In the genomic region with DNA sequence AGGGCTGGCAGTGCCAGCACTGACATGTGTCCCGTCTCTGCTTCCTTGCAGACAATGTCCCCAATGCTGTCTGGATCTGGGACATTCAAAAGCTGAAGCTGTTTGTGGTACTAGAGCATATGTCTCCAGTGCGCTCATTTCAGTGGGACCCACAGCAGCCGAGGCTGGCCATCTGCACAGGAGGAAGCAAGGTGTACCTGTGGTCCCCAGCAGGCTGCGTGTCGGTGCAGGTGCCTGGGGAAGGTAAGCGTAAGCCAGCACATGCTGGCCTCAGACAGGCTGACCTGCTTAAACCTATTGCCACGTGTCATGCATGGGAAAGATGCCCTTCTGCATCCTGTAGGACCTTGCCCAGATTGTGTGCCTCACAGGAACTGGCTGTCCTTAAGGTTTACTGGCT, we compare ENCODE assay signal across 28 mouse cellular contexts. TPM values are rescaled to one million over a fixed set of nuclear protein-coding genes. Genes with fewer than 3 reads are reported as not detected.
"Had no signal": no experiment of that assay in that cellular context is flagged by ENCODE, and none has a peak within 500 bp of the region (broad histone marks: within the 10 kb centered on the region; RNA-seq: fewer than 3 reads in every experiment).

No protein-coding gene starts in this region.

- H3K9me3 ChIP-seq: heart, embryonic 13.5 days; heart, embryonic 15.5 days; hindbrain, embryonic 13.5 days; hindbrain, embryonic 15.5 days; limb, embryonic 13.5 days; limb, embryonic 15.5 days; liver, embryonic 12.5 days had no signal

- DNase-seq: gastrocnemius, postnatal 14 days; gastrocnemius, postnatal 36 days; heart, adult 11 months; heart, adult 2 months; heart, postnatal 14 days; heart, postnatal 36 days; kidney, adult 11 months; kidney, adult 8-10 months; kidney, postnatal 10 days; kidney, postnatal 36 days; layer of hippocampus, adult 9-11 months; layer of hippocampus, postnatal 36 days; left cerebral cortex, postnatal 4 days had no signal

- H3K4me3 ChIP-seq: heart, adult 2 months; heart, embryonic 13.5 days; heart, embryonic 15.5 days; hindbrain, embryonic 13.5 days; hindbrain, embryonic 15.5 days; limb, embryonic 13.5 days; limb, embryonic 15.5 days; liver, embryonic 12.5 days had no signal

- H3K27ac ChIP-seq: heart, adult 2 months; heart, embryonic 13.5 days; heart, embryonic 15.5 days; hindbrain, embryonic 13.5 days; hindbrain, embryonic 15.5 days; hindbrain, postnatal 0 days; limb, embryonic 13.5 days; limb, embryonic 15.5 days; liver, embryonic 12.5 days had no signal

- H3K27me3 ChIP-seq: heart, embryonic 13.5 days; heart, embryonic 15.5 days; hindbrain, embryonic 13.5 days; hindbrain, embryonic 15.5 days; limb, embryonic 13.5 days; limb, embryonic 15.5 days; liver, embryonic 12.5 days had no signal

- ATAC-seq: hindbrain, postnatal 0 days; intestine, embryonic 16.5 days; liver, embryonic 12.5 days had no signal

RNA-seq across cellular contexts. Expression of gene Megf6, which starts 14.5 kb away (rescaled TPM):
- total RNA-seq: hematopoietic stem cell, adult 5-6 weeks had no signal

RNA-seq across cellular contexts. Expression of gene Trp73, which starts 16.0 kb away (rescaled TPM):
- total RNA-seq: gastrocnemius, adult 18-20 months; gastrocnemius, adult 8-10 months; gastrocnemius, postnatal 36 days; heart, adult 2 months; heart, postnatal 36 days; hematopoietic stem cell, adult 5-6 weeks; liver, adult 2 months had no signal
- polyA plus RNA-seq: heart, embryonic 11.5 days; heart, postnatal 0 days; liver, adult 2 months had no signal
